Mouse (Mus musculus) liver (tissue): ENCODE data around the gene Pik3r6.

ENCODE experiments used
- DNase-seq: peaks from one replicate; pipeline ENCODE4 v3.0.0-alpha.2; 2020; ENCODE audit warnings: mixed read lengths

Pik3r6 gene

GRCm38 (mm10) chr11:68586721-68587120, 83.9 kb downstream of the Pik3r6 start, which contains the start of gene Ccdc42:
Gene Ccdc42 (plus strand): TSS chr11:68587021.
- DNase-seq = no peak

GRCm38 (mm10) chr11:68589055-68589809, 86.4 kb downstream of the Pik3r6 start:
- peak; percentile 72 for DNase-seq

- no peak for DNase-seq
These were observed 88.9 kb downstream of the Pik3r6 start for GRCm38 (mm10) chr11:68591708-68592107.

- DNase-seq = no peak
These were observed 90.4 kb downstream of the Pik3r6 start for GRCm38 (mm10) chr11:68593247-68593646.

GRCm38 (mm10) chr11:68597912-68598311, 95.1 kb downstream of the Pik3r6 start:
- DNase-seq = no peak

- peak; percentile 16 for DNase-seq
These were observed 97.8 kb downstream of the Pik3r6 start for GRCm38 (mm10) chr11:68600551-68601021.

GRCm38 (mm10) chr11:68601486-68601991, 98.7 kb downstream of the Pik3r6 start:
- no peak for DNase-seq
